Mouse (Mus musculus) midbrain, embryonic 10.5 days (tissue): ENCODE results near the gene Cadm4. TPM values are rescaled to one million over a fixed set of nuclear protein-coding genes. Genes with fewer than 3 reads are reported as not detected.
A peak's percentile ranks its signal among the peaks of the same experiment; 100 is the strongest.
"Not testable (repeated sequence)": the region's sequence is repeated elsewhere in the genome, so short reads cannot be mapped to it uniquely, and the experiment has no call there.

Experiments used
- DNase-seq: peaks from one replicate; pipeline ENCODE4 v3.0.0-alpha.2; 2017; ENCODE audit warnings: low spot score
- H3K27ac ChIP-seq: fragments of 300-500 bp; sonication (generic); replicated peaks from 2 replicates; pipeline ENCODE4 v1.5.1; 2016; ENCODE audit warnings: mild to moderate bottlenecking
- H3K27me3 ChIP-seq: fragments of 300-500 bp; sonication (generic); 2 replicates; pipeline ENCODE4 v1.6.1; 2016; ENCODE audit warnings: low read depth, mild to moderate bottlenecking; ENCODE audit not compliant: poor library complexity, severe bottlenecking
- H3K36me3 ChIP-seq: fragments of 300-500 bp; sonication (generic); 2 replicates; pipeline ENCODE4 v1.6.1; 2016; ENCODE audit warnings: mild to moderate bottlenecking, moderate library complexity
- H3K4me1 ChIP-seq: fragments of 300-500 bp; sonication (generic); 2 replicates; pipeline ENCODE4 v1.6.1; 2016
- H3K4me3 ChIP-seq: fragments of 300-500 bp; sonication (generic); 2 replicates; pipeline ENCODE4 v1.5.1; 2016; ENCODE audit warnings: mild to moderate bottlenecking, moderate library complexity
- H3K9me3 ChIP-seq: fragments of 300-500 bp; sonication (generic); replicated peaks from 2 replicates; pipeline ENCODE4 v1.6.1; 2016; ENCODE audit warnings: mild to moderate bottlenecking
- WGBS: fragments of 180-500 bp; shearing (Covaris S2); methylation state at CpG from one replicate; pipeline ENCODE4 v1.1.7; 2016; 5-methylcytosine and 5-hydroxymethylcytosine counted together
- polyA plus RNA-seq: library from polyadenylated mRNA; unstranded; fragments of >200 nt; fragmentation: Nextera tagmentation; extraction: Ambion mirVana; gene quantifications from 2 replicates; pipeline ENCODE4 v1.2.1, GENCODE M21; 2016

Gene Cadm4
- polyA plus RNA-seq, 1 experiment from 2014 or later = 10.0 TPM

DNA sequence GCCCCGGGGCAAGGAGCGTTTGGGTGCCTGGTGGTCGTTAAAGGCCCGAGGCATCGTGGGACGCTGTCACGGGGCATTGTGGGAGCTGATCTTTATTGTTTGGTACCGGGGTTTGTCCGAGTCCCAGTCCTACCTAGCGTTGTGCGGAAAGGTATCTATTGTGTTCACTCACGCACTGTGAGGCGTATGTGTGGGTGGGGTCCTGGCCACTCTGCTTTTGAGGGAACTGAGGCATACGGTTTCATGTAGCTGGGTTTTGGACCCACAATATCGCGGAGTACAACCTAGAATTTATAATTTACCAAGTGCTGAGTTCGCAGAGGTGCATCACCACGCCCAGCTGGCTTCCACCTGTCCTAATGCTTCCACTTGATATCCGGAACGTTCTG lies 25.9 kb downstream of the Cadm4 start:
- WGBS = 1% methylated on average over 20 of the region's 20 CpGs
- Histone ChIP-seq H3K9me3 (no peaks in the 10 kb centered on the region), H3K4me3 (peak overlapping the region; percentile 65), H3K36me3 (peaks cover 35% of the 10 kb centered on the region), H3K27ac (peak overlapping the region; percentile 96), H3K27me3 (peaks cover 6% of the 10 kb centered on the region), H3K4me1 (peaks cover 49% of the 10 kb centered on the region)
- no peak for DNase-seq

- Histone ChIP-seq H3K4me3 (no peak within 1 kb of the TSS), H3K27ac (no peak within 1 kb of the TSS), H3K4me1 (peaks cover 16% of the 10 kb centered on the region), H3K9me3 (no peaks in the 10 kb centered on the region), H3K36me3 (peaks cover 73% of the 10 kb centered on the region), H3K27me3 (no peaks in the 10 kb centered on the region)
- WGBS = 92% methylated on average over 7 of the region's 7 CpGs
- no peak for DNase-seq
Measured at GRCm38 (mm10) chr7:24512355-24512754, 30.5 kb downstream of the Cadm4 start, which contains the start of gene AC161166.1. Gene AC161166.1, minus strand, starts transcription at chr7:24512455.

- not testable (repeated sequence) for H3K27me3 ChIP-seq, H3K4me1 ChIP-seq, DNase-seq, H3K9me3 ChIP-seq, H3K27ac ChIP-seq, H3K4me3 ChIP-seq
- H3K36me3 ChIP-seq = peaks cover 75% of the 10 kb centered on the region
- WGBS = 62% methylated on average over 8 of the region's 8 CpGs
Measured at GRCm38 (mm10) chr7:24516319-24516718, 34.5 kb downstream of the Cadm4 start.

GRCm38 (mm10) chr7:24517077-24517476 lies 35.3 kb downstream of the Cadm4 start:
- no peaks in the 10 kb centered on the region for H3K27me3 ChIP-seq
- 38% methylated on average over 5 of the region's 5 CpGs for WGBS
- no peak for DNase-seq
- peaks cover 6% of the 10 kb centered on the region; the same call in 1 of the 2 replicates for H3K4me1 ChIP-seq
- H3K36me3 ChIP-seq = peaks cover 67% of the 10 kb centered on the region
- no peak overlapping the region for H3K27ac ChIP-seq
- H3K4me3 ChIP-seq = no peak overlapping the region
- H3K9me3 ChIP-seq = no peaks in the 10 kb centered on the region

GRCm38 (mm10) chr7:24517654-24518053 lies 35.8 kb downstream of the Cadm4 start:
- Histone ChIP-seq H3K27ac (no peak overlapping the region), H3K27me3 (no peaks in the 10 kb centered on the region), H3K9me3 (no peaks in the 10 kb centered on the region), H3K4me1 (peaks cover 6% of the 10 kb centered on the region; the same call in 1 of the 2 replicates), H3K36me3 (peaks cover 61% of the 10 kb centered on the region), H3K4me3 (no peak overlapping the region)
- WGBS = 56% methylated on average over 6 of the region's 6 CpGs
- no peak for DNase-seq

GRCm38 (mm10) chr7:24519130-24519529 lies 37.3 kb downstream of the Cadm4 start:
- Histone ChIP-seq H3K9me3 (no peaks in the 10 kb centered on the region), H3K4me1 (peaks cover 6% of the 10 kb centered on the region; the same call in 1 of the 2 replicates), H3K4me3 (no peak overlapping the region), H3K27ac (no peak overlapping the region), H3K36me3 (peaks cover 46% of the 10 kb centered on the region), H3K27me3 (no peaks in the 10 kb centered on the region)
- no peak for DNase-seq
- 22% methylated on average over 3 of the region's 3 CpGs for WGBS

GRCm38 (mm10) chr7:24520054-24520453 lies 38.2 kb downstream of the Cadm4 start:
- H3K4me1 ChIP-seq, H3K27me3 ChIP-seq, H3K4me3 ChIP-seq, DNase-seq, H3K27ac ChIP-seq, H3K9me3 ChIP-seq: not testable (repeated sequence)
- 92% methylated on average over 10 of the region's 10 CpGs for WGBS
- H3K36me3 ChIP-seq = peaks cover 37% of the 10 kb centered on the region

GRCm38 (mm10) chr7:24522805-24523204 lies 41.0 kb downstream of the Cadm4 start:
- peaks cover 11% of the 10 kb centered on the region for H3K36me3 ChIP-seq
- H3K4me3 ChIP-seq = no peak overlapping the region
- WGBS = 68% methylated on average over 5 of the region's 5 CpGs
- peaks cover 6% of the 10 kb centered on the region; the same call in 1 of the 2 replicates for H3K4me1 ChIP-seq
- H3K9me3 ChIP-seq = no peaks in the 10 kb centered on the region
- H3K27ac ChIP-seq = no peak overlapping the region
- no peak for DNase-seq
- no peaks in the 10 kb centered on the region for H3K27me3 ChIP-seq

- H3K27ac ChIP-seq = no peak overlapping the region
- no peak for DNase-seq
- WGBS = 89% methylated on average over 6 of the region's 6 CpGs
- no peaks in the 10 kb centered on the region for H3K9me3 ChIP-seq
- H3K4me3 ChIP-seq = no peak overlapping the region
- no peaks in the 10 kb centered on the region for H3K27me3 ChIP-seq
- peaks cover 2% of the 10 kb centered on the region for H3K36me3 ChIP-seq
- peaks cover 6% of the 10 kb centered on the region; the same call in 1 of the 2 replicates for H3K4me1 ChIP-seq
Measured at GRCm38 (mm10) chr7:24523723-24524122, 41.9 kb downstream of the Cadm4 start.

GRCm38 (mm10) chr7:24524978-24525377 lies 43.2 kb downstream of the Cadm4 start:
- Histone ChIP-seq H3K4me1 (peaks cover 8% of the 10 kb centered on the region), H3K27ac (no peak overlapping the region), H3K27me3 (no peaks in the 10 kb centered on the region), H3K36me3 (no peaks in the 10 kb centered on the region), H3K9me3 (no peaks in the 10 kb centered on the region), H3K4me3 (no peak overlapping the region)
- 85% methylated on average over 6 of the region's 6 CpGs for WGBS
- DNase-seq = no peak

DNA sequence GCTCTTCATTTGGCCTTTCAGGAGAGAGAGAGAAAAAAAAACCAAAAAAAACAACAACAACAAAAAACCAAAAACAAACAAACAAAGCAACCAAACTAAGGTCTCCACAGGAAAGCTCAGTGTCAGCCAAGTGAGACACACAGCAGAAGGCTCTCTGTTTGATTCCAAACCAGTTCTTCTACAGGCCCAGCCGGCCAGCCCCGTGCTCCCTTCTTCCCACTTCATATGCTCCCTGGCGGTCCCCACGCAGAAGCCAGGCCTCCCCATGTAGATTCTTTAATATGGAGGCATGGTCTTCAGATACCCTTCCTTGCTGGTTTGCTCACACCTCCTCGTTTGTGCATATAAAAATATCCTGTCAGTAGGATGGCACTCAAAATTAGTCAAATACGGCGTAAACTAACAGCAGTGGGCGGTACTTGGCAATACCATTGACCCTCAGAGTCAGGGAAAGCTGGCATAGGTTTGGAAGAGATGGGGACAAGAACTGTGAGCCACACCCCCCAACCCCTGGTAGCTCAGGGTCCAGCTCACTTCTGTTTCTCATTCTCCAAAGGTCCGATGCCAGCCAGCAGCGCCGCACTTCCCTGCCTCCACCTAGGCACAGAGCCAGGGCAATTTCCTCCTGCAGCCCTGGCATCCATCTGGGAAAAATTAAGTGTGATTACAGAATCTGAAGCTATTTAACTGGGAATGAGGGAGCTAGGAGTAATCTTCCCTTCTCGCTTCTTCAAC lies 44.0 kb downstream of the Cadm4 start:
- H3K27ac ChIP-seq = no peak overlapping the region
- no peak overlapping the region for H3K4me3 ChIP-seq
- H3K4me1 ChIP-seq = peaks cover 11% of the 10 kb centered on the region
- no peaks in the 10 kb centered on the region for H3K9me3 ChIP-seq
- no peaks in the 10 kb centered on the region for H3K36me3 ChIP-seq
- WGBS = 91% methylated on average over 12 of the region's 12 CpGs
- no peaks in the 10 kb centered on the region for H3K27me3 ChIP-seq
- no peak for DNase-seq

DNA sequence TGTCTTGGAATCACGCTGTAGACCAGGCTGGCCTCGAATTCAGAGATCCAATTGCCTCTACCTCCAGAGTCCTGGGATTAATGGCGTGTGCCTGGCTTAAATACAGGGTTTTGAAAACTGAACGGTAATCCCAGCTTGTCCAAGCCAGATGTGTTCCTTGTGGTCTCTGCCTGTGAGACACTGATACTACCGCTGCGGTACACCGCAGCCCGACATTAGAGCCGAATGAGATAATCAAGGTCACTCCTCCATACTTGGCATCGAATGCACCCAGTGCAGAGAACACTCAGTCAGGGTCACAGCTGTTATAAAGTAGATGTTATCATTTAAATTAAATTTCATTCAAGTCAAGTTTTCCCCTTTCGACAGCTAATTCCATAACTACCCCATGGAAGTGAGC lies 47.0 kb downstream of the Cadm4 start:
- 90% methylated on average over 11 of the region's 11 CpGs for WGBS
- H3K9me3 ChIP-seq = no peaks in the 10 kb centered on the region
- peaks cover 9% of the 10 kb centered on the region for H3K36me3 ChIP-seq
- no peak overlapping the region for H3K27ac ChIP-seq
- H3K4me3 ChIP-seq = peak overlapping the region; percentile 77; the same call in 1 of the 2 replicates
- H3K4me1 ChIP-seq = peaks cover 38% of the 10 kb centered on the region
- peaks cover 21% of the 10 kb centered on the region for H3K27me3 ChIP-seq
- no peak for DNase-seq

DNA sequence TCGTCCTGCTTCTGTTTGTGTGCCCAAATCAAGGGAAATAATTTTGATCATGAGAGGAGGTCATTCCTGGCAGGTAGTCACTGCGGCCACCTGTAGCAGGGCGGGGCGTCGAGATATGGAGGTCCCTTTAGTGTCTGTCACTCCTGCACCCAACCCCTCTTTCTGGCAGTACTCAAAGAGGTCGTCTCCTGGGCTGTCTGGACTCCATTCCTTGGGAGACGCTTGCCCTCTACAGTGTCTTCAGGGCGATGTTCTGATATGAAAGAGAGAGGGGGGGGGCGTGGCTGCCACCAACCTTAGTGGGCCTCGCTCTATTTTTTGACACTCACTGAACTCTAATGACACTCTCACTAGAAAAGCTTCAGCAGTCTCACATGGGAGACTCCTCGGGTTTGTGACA lies 47.8 kb downstream of the Cadm4 start:
- peak overlapping the region; percentile 87 for H3K27ac ChIP-seq
- H3K4me3 ChIP-seq = peak overlapping the region; percentile 77
- H3K4me1 ChIP-seq = peaks cover 43% of the 10 kb centered on the region
- DNase-seq = no peak
- 67% methylated on average over 11 of the region's 11 CpGs for WGBS
- H3K36me3 ChIP-seq = peaks cover 16% of the 10 kb centered on the region
- no peaks in the 10 kb centered on the region for H3K9me3 ChIP-seq
- peaks cover 28% of the 10 kb centered on the region for H3K27me3 ChIP-seq
